Mouse (Mus musculus): ENCODE data around the gene Dnttip2.

Dnttip2 gene

GRCm38 (mm10) chr3:122333493-122333892, 59.3 kb downstream of the Dnttip2 start:
- DNase-seq (ENCODE audit: low spot score): no peak

GRCm38 (mm10) chr3:122333902-122334301, 59.7 kb downstream of the Dnttip2 start:
- no peak for DNase-seq (ENCODE audit: low spot score)

GRCm38 (mm10) chr3:122334375-122334774, 60.2 kb downstream of the Dnttip2 start:
- no peak for DNase-seq (ENCODE audit: low spot score)
